Mouse (Mus musculus) lung, postnatal 0 days (tissue): ENCODE measurements around the gene H1fx.

ENCODE experiments used
- CTCF ChIP-seq: IDR thresholded peaks from 2 replicates; pipeline ENCODE4 v1.5.1; 2016; ENCODE audit warnings: antibody characterized with exemption, mild to moderate bottlenecking
- EP300 ChIP-seq: IDR thresholded peaks from 2 replicates; pipeline ENCODE4 v1.6.1; 2016; ENCODE audit warnings: antibody characterized with exemption, mild to moderate bottlenecking, control low read depth

DNA sequence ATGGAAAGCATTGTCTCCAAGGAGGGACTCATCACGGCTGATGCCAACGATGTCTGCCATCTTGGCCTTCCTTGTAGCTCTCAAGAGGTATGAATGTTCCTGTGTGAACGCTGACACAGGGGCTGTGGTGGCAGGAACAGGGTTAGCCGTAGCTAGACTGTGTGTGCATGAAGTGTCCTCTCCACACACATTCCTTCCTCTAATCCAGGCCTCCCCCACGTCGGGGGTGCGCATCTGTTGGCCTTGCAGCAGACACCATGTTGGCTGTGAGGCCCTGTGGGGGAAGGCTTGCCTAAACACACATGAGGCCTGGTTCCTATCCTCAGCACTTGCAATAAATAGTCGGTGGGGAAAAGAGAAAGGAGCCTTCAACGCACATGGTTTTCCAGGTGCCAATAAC is 15.2 kb upstream of the H1fx start:
- TF ChIP-seq CTCF = no peak
- TF ChIP-seq EP300 = no peak
